Mouse (Mus musculus) forebrain, embryonic 11.5 days (tissue): Measurements from ENCODE around the gene Coq2. TPM values are rescaled to one million over a fixed set of nuclear protein-coding genes. Genes with fewer than 3 reads are reported as not detected.

Experiments
- ATAC-seq: fragments of 200-750 bp; cut with Nextera tagmentation; replicated peaks from 2 replicates; pipeline ENCODE4 v1.8.0; 2017; ENCODE audit warnings: moderate TSS enrichment; ENCODE audit not compliant: low FRiP score
- DNase-seq: peaks from one replicate; pipeline ENCODE4 v3.0.0-alpha.2; 2017; ENCODE audit warnings: low spot score
- H3K27ac ChIP-seq: fragments of 300-500 bp; sonication (generic); 2 replicates; pipeline ENCODE4 v1.5.1; 2014; ENCODE audit warnings: low read depth, low read length
- H3K27me3 ChIP-seq: fragments of 300-500 bp; sonication (generic); 2 replicates; pipeline ENCODE4 v1.6.1; 2014; ENCODE audit warnings: mild to moderate bottlenecking, low read length, mixed read lengths; ENCODE audit not compliant: control insufficient read depth, insufficient read depth
- H3K36me3 ChIP-seq: fragments of 300-500 bp; sonication (generic); 2 replicates; pipeline ENCODE4 v1.6.1; 2014; ENCODE audit warnings: mild to moderate bottlenecking, low read length, moderate library complexity, mixed read lengths; ENCODE audit not compliant: control insufficient read depth, insufficient read depth
- H3K4me1 ChIP-seq: fragments of 300-500 bp; sonication (generic); replicated peaks from 2 replicates; pipeline ENCODE4 v1.6.1; 2014; ENCODE audit warnings: low read length, mixed read lengths; ENCODE audit not compliant: control insufficient read depth, insufficient read depth
- H3K4me2 ChIP-seq: fragments of 300-500 bp; sonication (generic); 2 replicates; pipeline ENCODE4 v1.6.1; 2014; ENCODE audit warnings: low read depth, mild to moderate bottlenecking, low read length, moderate library complexity, mixed read lengths; ENCODE audit not compliant: severe bottlenecking
- H3K4me3 ChIP-seq: fragments of 300-500 bp; sonication (generic); 2 replicates; pipeline ENCODE4 v1.5.1; 2014; ENCODE audit warnings: low read depth, low read length
- H3K9ac ChIP-seq: fragments of 300-500 bp; sonication (generic); 2 replicates; pipeline ENCODE4 v1.6.1; 2014; ENCODE audit warnings: low read length
- H3K9me3 ChIP-seq: fragments of 300-500 bp; sonication (generic); 2 replicates; pipeline ENCODE4 v1.6.1; 2016; ENCODE audit warnings: low read length, mixed read lengths; ENCODE audit not compliant: control insufficient read depth
- WGBS: fragments of 180-500 bp; shearing (Covaris S2); extraction: QIAGEN DNeasy Blood & Tissue Kit; methylation state at CpG from one replicate; pipeline ENCODE4 v1.1.7; 2014; 5-methylcytosine and 5-hydroxymethylcytosine counted together
- polyA plus RNA-seq: library from polyadenylated mRNA; unstranded; fragments of >200 nt; fragmentation: Nextera tagmentation; extraction: Ambion mirVana; gene quantifications from 2 replicates; pipeline ENCODE4 v1.2.1, GENCODE M21; 2014

The Coq2 gene
- polyA plus RNA-seq, 1 experiment from 2014 or later = 50.8 TPM

GRCm38 (mm10) chr5:100621876-100622508 lies 52.9 kb downstream of the Coq2 start:
- ATAC-seq = no peak
- H3K9me3 ChIP-seq = no peaks in the 10 kb centered on the region
- H3K27ac ChIP-seq = no peak overlapping the region
- no peak overlapping the region for H3K9ac ChIP-seq
- H3K4me2 ChIP-seq = no peak overlapping the region
- 66% methylated on average over 8 of the region's 8 CpGs for WGBS
- H3K27me3 ChIP-seq = no peaks in the 10 kb centered on the region
- DNase-seq = no peak
- H3K4me1 ChIP-seq = no peaks in the 10 kb centered on the region
- H3K4me3 ChIP-seq = no peak overlapping the region
- no peaks in the 10 kb centered on the region for H3K36me3 ChIP-seq

- H3K4me2 ChIP-seq = no peak overlapping the region
- H3K4me1 ChIP-seq = no peaks in the 10 kb centered on the region
- H3K4me3 ChIP-seq = no peak overlapping the region
- H3K27ac ChIP-seq = no peak overlapping the region
- ATAC-seq (no peak), DNase-seq (no peak)
- H3K27me3 ChIP-seq = no peaks in the 10 kb centered on the region
- H3K9ac ChIP-seq = no peak overlapping the region
- WGBS = 60% methylated on average over 9 of the region's 9 CpGs
- no peaks in the 10 kb centered on the region for H3K9me3 ChIP-seq
- no peaks in the 10 kb centered on the region for H3K36me3 ChIP-seq
Measured at GRCm38 (mm10) chr5:100620952-100621351, 54.0 kb downstream of the Coq2 start.

DNA sequence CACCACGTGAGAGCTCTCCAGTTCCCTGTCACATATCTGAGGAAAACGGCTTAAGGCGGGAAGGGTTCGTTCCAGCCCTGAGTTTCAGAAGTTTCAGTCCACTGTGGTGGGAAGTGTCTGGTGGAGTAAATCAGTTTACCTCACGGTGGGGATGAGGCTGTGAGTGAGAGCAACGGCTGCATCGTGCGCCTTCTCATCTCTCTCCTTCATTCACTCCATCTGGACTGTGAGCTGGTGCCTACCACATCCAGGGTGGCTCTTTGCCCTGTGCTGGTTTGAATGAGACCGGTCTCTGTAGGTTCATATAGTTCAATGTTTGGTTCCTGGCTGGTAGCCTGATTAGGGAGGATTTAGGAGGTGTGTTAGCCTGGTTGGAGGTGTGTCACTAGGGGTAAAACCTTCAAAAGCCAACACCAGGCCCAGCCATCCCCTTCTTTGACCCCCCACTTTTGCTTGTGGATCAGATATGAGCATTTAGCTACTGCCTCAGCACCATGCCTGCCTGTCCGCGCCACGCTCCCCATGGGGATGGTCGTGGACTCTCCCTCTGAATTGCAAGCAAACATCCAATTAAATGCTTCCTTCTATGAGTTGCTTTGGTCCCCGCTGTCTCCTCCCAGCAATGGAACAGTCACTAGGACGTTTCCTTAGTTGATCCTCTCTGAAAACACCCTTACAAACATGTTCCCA lies 55.2 kb downstream of the Coq2 start:
- H3K4me1 ChIP-seq = no peaks in the 10 kb centered on the region
- no peak overlapping the region for H3K4me3 ChIP-seq
- H3K9me3 ChIP-seq = no peaks in the 10 kb centered on the region
- no peak overlapping the region for H3K4me2 ChIP-seq
- DNase-seq (no peak), ATAC-seq (no peak)
- H3K27me3 ChIP-seq = no peaks in the 10 kb centered on the region
- no peak overlapping the region for H3K27ac ChIP-seq
- H3K36me3 ChIP-seq = no peaks in the 10 kb centered on the region
- H3K9ac ChIP-seq = no peak overlapping the region
- WGBS = 92% methylated on average over 15 of the region's 15 CpGs

GRCm38 (mm10) chr5:100613896-100614768 lies 60.8 kb downstream of the Coq2 start:
- Histone ChIP-seq H3K9me3 (no peaks in the 10 kb centered on the region), H3K27me3 (no peaks in the 10 kb centered on the region), H3K36me3 (no peaks in the 10 kb centered on the region), H3K9ac (no peak overlapping the region), H3K4me2 (no peak overlapping the region), H3K4me1 (no peaks in the 10 kb centered on the region), H3K27ac (no peak overlapping the region), H3K4me3 (no peak overlapping the region)
- ATAC-seq (no peak), DNase-seq (no peak)
- WGBS = 87% methylated on average over 17 of the region's 17 CpGs

GRCm38 (mm10) chr5:100607868-100608267 lies 67.1 kb downstream of the Coq2 start:
- no peak overlapping the region for H3K4me3 ChIP-seq
- no peaks in the 10 kb centered on the region for H3K36me3 ChIP-seq
- no peaks in the 10 kb centered on the region for H3K27me3 ChIP-seq
- WGBS = 88% methylated on average over 9 of the region's 9 CpGs
- ATAC-seq (no peak), DNase-seq (no peak)
- no peaks in the 10 kb centered on the region for H3K9me3 ChIP-seq
- H3K9ac ChIP-seq = no peak overlapping the region
- no peaks in the 10 kb centered on the region for H3K4me1 ChIP-seq
- H3K4me2 ChIP-seq = no peak overlapping the region
- H3K27ac ChIP-seq = no peak overlapping the region

GRCm38 (mm10) chr5:100607090-100607762 lies 67.7 kb downstream of the Coq2 start:
- WGBS = 81% methylated on average over 4 of the region's 4 CpGs
- Histone ChIP-seq H3K4me1 (no peaks in the 10 kb centered on the region), H3K36me3 (no peaks in the 10 kb centered on the region), H3K4me2 (no peak overlapping the region), H3K9me3 (no peaks in the 10 kb centered on the region), H3K4me3 (no peak overlapping the region), H3K27ac (no peak overlapping the region), H3K9ac (no peak overlapping the region), H3K27me3 (no peaks in the 10 kb centered on the region)
- DNase-seq (no peak), ATAC-seq (no peak)

GRCm38 (mm10) chr5:100605828-100606229 lies 69.1 kb downstream of the Coq2 start:
- 83% methylated on average over 9 of the region's 9 CpGs for WGBS
- Histone ChIP-seq H3K4me2 (no peak overlapping the region), H3K36me3 (no peaks in the 10 kb centered on the region), H3K9me3 (no peaks in the 10 kb centered on the region), H3K27me3 (no peaks in the 10 kb centered on the region), H3K4me3 (no peak overlapping the region), H3K9ac (no peak overlapping the region), H3K27ac (no peak overlapping the region), H3K4me1 (no peaks in the 10 kb centered on the region)
- DNase-seq (no peak), ATAC-seq (no peak)
